Mouse (Mus musculus) 3T3-L1 (cell line): ENCODE data around the gene Klhl2.

Source experiments
- DNase-seq: peaks from one replicate; pipeline ENCODE4 v3.0.0-alpha.2; 2015; ENCODE audit warnings: low read depth, low spot score

The Klhl2 gene

GRCm38 (mm10) chr8:64831656-64832055 lies 18.2 kb downstream of the Klhl2 start:
- no peak for DNase-seq

- no peak for DNase-seq
These were observed 19.9 kb downstream of the Klhl2 start for GRCm38 (mm10) chr8:64829921-64830320.

DNA sequence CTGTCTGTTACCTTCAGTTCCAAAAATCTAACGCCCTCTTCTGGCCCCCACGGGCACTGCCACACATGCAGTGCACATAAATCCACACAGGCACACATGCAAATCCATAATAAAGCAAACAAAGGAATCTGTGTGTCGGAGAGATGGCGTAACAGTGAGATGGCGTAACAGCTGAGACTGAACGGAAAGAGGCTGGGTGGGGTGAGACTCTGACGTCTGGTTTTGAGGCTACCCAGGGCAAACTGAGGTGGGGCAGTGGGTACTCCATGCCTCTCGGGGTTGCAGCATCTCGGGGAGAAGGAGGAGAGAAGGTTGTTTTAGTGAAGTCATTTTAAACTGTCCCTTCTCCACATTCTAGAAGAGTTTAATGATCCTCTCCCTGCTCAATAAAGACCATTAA lies 20.4 kb downstream of the Klhl2 start:
- no peak for DNase-seq

- no peak for DNase-seq
These were observed 21.4 kb downstream of the Klhl2 start for GRCm38 (mm10) chr8:64828466-64828865.

- DNase-seq: no peak
These were observed 22.5 kb downstream of the Klhl2 start for GRCm38 (mm10) chr8:64827356-64827755.

GRCm38 (mm10) chr8:64826461-64826860 lies 23.4 kb downstream of the Klhl2 start:
- peak; percentile 44 for DNase-seq

DNA sequence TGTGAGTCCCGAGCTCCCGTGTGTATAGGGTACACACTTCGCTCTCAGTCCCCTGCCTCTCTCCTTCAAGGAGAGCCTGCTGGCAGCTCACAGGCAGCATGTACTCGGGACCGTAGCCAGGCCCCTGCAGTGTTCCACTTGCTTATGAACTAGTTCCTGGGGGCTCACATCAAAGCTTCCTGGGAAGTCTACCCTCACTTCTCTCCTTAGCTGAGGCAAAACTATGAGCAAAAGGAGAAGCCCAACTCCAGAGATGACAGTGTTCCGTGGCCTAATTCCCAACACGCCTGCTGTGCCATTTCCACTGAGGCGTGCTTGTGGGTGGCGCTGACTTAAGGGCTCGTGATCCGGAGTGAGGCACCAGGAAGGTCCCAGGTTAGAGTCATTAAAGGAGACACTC lies 25.9 kb downstream of the Klhl2 start:
- DNase-seq: no peak

- peak; percentile 41 for DNase-seq
These were observed 28.9 kb downstream of the Klhl2 start for GRCm38 (mm10) chr8:64820940-64821339.

DNA sequence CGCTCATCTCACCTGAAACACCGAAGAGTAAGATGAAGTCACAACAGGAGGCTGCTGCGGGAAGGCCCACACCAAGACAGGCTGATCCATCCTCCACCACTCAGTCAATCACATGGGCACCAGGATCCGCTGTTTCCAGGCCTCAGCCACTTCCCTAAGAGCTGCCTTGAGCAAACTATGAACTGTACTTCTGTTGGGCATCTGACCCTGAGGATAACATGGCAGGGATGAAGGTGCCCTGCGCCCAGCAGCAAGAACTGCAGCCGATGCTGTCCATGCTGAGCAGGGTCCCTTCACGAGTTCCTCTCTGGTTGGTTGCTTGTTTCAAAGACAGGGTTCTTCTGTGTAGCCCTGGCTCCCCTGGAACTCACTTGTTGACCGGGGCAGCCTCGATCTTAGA lies 38.0 kb downstream of the Klhl2 start:
- no peak for DNase-seq

GRCm38 (mm10) chr8:64811083-64811482 lies 38.7 kb downstream of the Klhl2 start:
- no peak for DNase-seq

DNA sequence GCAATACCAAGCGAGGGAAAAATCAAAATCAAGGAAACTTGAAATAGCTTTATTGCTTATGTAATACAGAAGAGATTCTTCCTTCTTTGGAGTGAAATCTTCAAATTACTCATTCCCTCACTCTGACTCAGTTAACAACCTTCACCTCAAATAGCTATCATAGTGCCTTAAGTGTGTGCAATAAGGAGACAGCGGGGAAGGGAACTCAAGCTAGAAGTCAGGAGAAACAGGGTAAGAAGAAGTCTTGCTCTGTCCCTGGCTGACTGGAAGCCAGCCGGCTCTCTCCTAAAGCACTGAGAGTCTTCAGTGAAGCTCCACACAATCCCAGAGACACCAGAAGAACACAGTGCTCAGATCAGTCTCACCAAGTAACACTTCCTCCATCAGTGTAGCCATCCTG lies 43.3 kb downstream of the Klhl2 start:
- DNase-seq: peak; percentile 12

- DNase-seq: no peak
These were observed 44.8 kb downstream of the Klhl2 start for GRCm38 (mm10) chr8:64804971-64805370.

DNA sequence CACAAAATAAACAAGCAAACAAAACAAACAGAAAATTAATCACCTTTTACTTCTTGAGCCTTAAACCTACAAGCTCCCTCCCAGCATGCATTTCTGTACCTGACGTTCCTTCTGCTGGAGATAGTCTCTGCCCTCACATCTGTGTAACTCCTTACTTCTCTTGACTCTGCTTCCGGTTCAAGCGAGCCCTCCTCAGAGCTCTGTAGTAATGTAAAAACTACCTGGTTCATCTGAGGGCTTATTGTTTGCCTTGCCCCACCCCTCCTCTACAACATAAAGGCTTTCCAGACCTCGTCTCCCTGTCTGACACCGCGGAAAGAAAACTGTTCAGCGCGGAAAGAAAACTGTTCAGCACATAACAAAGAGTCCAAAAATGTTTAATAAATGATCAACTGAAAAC lies 50.5 kb downstream of the Klhl2 start:
- DNase-seq: no peak

DNA sequence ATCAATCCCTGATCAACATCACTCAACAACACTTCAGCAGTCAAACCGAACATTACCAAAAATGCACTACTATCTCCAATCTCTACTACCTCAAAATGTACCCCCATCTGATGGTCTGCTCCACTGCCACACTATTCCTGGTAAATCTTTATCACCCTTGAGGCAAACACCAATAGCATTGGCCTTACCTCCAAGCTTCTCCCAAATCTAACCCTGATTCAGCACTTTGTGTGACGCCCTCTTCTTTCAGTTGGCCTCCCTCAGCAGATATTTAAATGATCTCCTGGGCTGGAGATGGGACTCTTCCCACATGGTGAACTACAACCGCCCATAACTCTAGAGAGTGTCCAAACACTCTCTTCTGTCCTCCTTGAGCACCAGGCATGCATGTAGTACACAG lies 51.3 kb downstream of the Klhl2 start:
- no peak for DNase-seq

GRCm38 (mm10) chr8:64797751-64798150 lies 52.1 kb downstream of the Klhl2 start:
- no peak for DNase-seq

GRCm38 (mm10) chr8:64791250-64791881 lies 58.5 kb downstream of the Klhl2 start:
- no peak for DNase-seq

GRCm38 (mm10) chr8:64790418-64790817 lies 59.4 kb downstream of the Klhl2 start:
- DNase-seq: no peak

DNA sequence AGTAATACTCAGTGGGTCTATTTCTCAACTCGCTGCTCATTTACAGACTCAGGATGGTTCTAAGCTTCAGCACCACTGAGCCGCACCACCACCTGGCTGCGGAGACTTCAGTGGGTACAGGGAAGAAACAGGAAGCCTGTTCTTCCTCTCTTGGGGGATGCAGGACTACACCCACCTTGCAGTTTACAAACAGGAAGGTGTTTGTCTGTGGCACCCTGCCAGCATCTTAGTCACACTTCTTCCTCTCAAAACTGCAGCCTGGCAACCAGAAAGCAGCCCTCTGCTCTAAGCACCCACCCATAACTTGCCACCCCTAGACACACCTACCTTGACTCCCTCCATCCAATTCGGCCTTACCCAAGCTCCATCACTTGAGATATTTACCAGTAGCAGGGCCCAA lies 61.1 kb downstream of the Klhl2 start:
- DNase-seq: peak; percentile 9

DNA sequence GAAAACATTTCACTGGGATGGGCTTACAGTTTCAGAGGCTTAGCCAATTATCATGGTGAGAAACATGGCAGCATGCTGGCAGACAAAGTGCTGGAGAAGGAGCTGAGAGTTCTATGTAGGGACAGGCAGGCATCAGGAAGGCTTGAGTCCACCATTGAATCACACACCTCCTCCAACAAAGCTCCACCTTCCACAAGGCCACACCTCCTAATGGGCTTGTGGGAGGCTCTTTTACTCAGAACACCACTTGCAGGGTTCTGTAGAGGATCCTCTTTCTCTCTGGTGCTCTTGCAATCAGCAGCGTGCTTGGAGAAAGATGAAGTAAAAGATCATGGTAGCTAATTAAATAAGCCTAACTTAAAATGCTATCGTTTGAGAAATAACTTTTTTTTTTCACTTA lies 63.0 kb downstream of the Klhl2 start:
- DNase-seq: no peak

- no peak for DNase-seq
These were observed 65.6 kb downstream of the Klhl2 start for GRCm38 (mm10) chr8:64784235-64784634.

GRCm38 (mm10) chr8:64781947-64782346 lies 67.9 kb downstream of the Klhl2 start:
- DNase-seq: no peak

GRCm38 (mm10) chr8:64777925-64778324 lies 71.9 kb downstream of the Klhl2 start:
- no peak for DNase-seq

DNA sequence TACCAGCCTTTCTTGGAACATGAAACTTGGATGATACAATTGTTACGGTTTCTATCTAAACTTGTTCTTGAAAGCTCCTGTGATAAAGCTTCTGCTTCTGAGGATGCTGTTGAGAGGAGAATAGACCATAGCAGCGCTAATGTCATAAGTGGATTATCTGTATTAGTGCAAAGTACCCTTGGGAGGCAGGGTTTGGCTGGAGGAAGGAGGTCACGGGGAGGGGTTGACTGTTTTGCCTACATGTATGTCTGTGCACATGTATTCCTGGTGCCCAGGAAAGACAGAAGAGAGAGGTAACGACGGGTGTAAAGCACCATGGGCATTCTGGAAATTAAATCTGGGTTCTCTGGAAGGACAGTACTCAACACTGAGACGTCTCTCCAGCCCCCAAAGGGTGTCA lies 75.7 kb downstream of the Klhl2 start:
- no peak for DNase-seq

DNA sequence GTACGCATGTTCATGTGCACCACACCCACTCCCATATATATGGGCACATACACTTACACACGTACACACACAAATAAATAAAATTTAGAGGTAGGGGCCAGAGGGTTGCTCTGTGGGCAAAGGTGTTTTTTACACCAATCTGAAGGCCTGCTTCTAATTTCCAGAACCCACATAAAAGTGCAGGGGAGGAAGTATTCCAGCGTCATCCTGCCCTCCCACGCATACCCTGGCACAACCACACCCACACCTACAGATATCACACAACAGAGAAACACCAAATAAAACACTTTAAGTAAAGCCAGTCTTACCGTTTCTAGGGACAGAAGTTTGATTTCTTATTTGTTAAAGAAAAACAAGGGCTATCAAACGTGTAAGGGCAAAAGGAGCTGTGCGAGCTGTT lies 79.0 kb downstream of the Klhl2 start:
- DNase-seq: no peak
